Mouse (Mus musculus): ENCODE measurements around the gene Gm20388.

DNA sequence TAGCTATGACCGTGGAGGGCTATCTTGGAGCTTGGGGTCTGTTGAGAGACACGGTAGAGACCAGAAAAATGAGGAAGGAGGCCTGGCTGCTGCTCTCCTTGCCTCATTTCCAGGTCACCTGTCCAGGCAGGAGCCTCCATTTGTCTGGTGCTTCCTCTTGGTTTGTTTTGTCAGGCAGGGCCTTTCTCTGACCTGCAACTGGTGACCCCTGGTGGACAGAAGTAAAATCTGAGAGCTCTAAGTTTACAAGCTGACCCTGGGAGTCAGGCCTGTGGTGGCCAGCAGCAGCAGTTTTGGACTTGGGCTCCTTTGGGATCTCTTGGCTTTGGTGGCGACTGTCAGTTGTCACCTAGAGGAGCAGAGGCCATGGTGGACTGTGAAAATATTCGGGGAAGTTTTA lies 2023.9 kb downstream of the Gm20388 start:
- no peak for TF ChIP-seq ZNF384 (IDR thresholded peaks at IDR 0.05; ENCODE audit: low read depth, low read length)
- no peak for TF ChIP-seq MAFK (IDR thresholded peaks at IDR 0.05; ENCODE audit: insufficient read depth, low read depth, low read length)
- no peak for TF ChIP-seq ZC3H11A (IDR thresholded peaks at IDR 0.05; ENCODE audit: borderline replicate concordance, low read depth, low read length)
